In the genomic region with DNA sequence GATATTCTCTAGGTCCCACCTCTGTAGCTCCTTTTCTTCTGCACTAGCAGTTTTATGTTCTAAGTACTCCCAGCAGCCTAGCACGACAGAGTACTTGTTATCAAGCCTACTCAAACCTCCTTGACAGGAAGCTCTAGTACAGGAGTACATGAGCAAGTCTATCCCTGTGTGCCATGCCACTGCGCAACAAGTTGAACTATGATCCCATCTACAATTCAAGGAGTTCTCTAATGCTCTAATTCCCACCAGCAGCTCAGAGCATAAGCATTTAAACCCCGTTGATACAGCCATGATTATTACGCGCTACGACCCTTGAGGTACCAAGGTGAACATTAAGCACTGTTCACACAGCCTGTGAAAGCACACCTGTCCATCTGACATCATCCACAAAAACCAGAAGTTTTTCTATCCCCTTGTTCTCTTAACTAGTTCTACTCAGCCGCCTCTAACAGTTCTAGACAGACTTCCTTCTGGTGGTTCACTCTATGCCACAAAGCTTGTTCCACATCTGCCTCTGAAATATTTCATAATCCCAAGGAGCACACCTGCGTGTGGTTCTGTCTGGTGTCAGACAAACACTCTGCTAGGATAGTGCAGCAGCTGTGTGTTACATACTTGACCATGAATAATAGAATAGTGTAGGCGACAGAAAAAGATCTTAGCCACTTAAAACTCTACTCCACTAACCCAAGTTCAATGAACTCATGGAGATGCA, we compare ENCODE assay signal across 11 mouse cellular contexts. TPM values are rescaled to one million over a fixed set of nuclear protein-coding genes. Genes with fewer than 3 reads are reported as not detected.
A peak's percentile ranks its signal among the peaks of the same experiment; 100 is the strongest.
DNase-seq lines count a peak whose midpoint lies in the region; ATAC-seq and TF ChIP-seq lines count a peak whose summit lies in the region.
"Had no signal": no experiment of that assay in that cellular context is flagged by ENCODE, and none has a peak within 500 bp of the region (broad histone marks: within the 10 kb centered on the region; RNA-seq: fewer than 3 reads in every experiment).

No protein-coding gene starts in this region.

- 72% methylated on average over 9 of the region's 9 CpGs for WGBS in heart, embryonic 16.5 days
- 61% methylated on average over 9 of the region's 9 CpGs for WGBS in lung, adult 2 months

- H3K9me3 ChIP-seq in heart, embryonic 16.5 days (replicated peaks; ENCODE audit: control insufficient read depth, low read length) = no peaks in the 10 kb centered on the region
- H3K9me3 ChIP-seq: liver, embryonic 13.5 days; midbrain, embryonic 10.5 days had no signal

- no peaks in the 10 kb centered on the region for H3K36me3 ChIP-seq in heart, embryonic 16.5 days (ENCODE audit: control insufficient read depth, insufficient read depth)
- H3K36me3 ChIP-seq: midbrain, embryonic 10.5 days had no signal

- no peak for DNase-seq in heart, postnatal 10 days
- peak; percentile 35 for DNase-seq in lung, postnatal 36 days
- DNase-seq in lung, adult 2 months = no peak
- DNase-seq in ovary, postnatal 10 days (ENCODE audit: low spot score) = no peak
- no peak for DNase-seq in retina, postnatal 1 day
- DNase-seq: liver, embryonic 13.5 days had no signal

- H3K27ac ChIP-seq in heart, embryonic 16.5 days (ENCODE audit: low read length) = peak overlapping the region; percentile 38
- H3K27ac ChIP-seq: layer of hippocampus, adult 2 months; liver, embryonic 13.5 days; midbrain, embryonic 10.5 days had no signal

- no peak for TF ChIP-seq POLR2A in lung, adult 2 months (IDR thresholded peaks at IDR 0.05; ENCODE audit: borderline replicate concordance, extremely low read depth, low read depth, low read length)

- intact Hi-C loops in heart, postnatal 10 days (cut with DNase I) = no loop called here

- peak; percentile 47; the same call in 1 of the 2 replicates for ATAC-seq in heart, embryonic 16.5 days (replicated peaks; ENCODE audit: extremely low read depth, insufficient read depth, low FRiP score)
- 0 out of 2 replicates have a peak, but pooled peaks have one; percentile 19 for ATAC-seq in erythroid progenitor cell, adult 5-6 weeks (replicated peaks; ENCODE audit: low FRiP score, poor library complexity, severe bottlenecking)
- peak; percentile 49 for ATAC-seq in megakaryocyte progenitor cell, adult 5-6 weeks (replicated peaks; ENCODE audit: poor library complexity)

- no peak overlapping the region for H3K4me3 ChIP-seq in heart, embryonic 16.5 days (ENCODE audit: low read length)
- no peak overlapping the region for H3K4me3 ChIP-seq in lung, adult 2 months (replicated peaks; ENCODE audit: extremely low read depth, low read depth, low read length)
- H3K4me3 ChIP-seq: layer of hippocampus, adult 2 months; liver, embryonic 13.5 days; midbrain, embryonic 10.5 days had no signal

- peak overlapping the region; percentile 4; the same call in 1 of the 2 replicates for H3K4me2 ChIP-seq in heart, embryonic 16.5 days (ENCODE audit: low read depth, low read length)
- H3K4me2 ChIP-seq: liver, embryonic 13.5 days had no signal

- peaks cover 52% of the 10 kb centered on the region for H3K4me1 ChIP-seq in heart, embryonic 16.5 days (ENCODE audit: control insufficient read depth, insufficient read depth, low read length)
- H3K4me1 ChIP-seq in lung, adult 2 months (ENCODE audit: control insufficient read depth, insufficient read depth, low read length) = peaks cover 29% of the 10 kb centered on the region

- no peak overlapping the region for H3K9ac ChIP-seq in heart, embryonic 16.5 days (ENCODE audit: low read length)
- H3K9ac ChIP-seq: liver, embryonic 13.5 days had no signal

- no peak for TF ChIP-seq CTCF in lung, adult 2 months (IDR thresholded peaks at IDR 0.05; ENCODE audit: insufficient read depth, low read length)

- no peaks in the 10 kb centered on the region for H3K27me3 ChIP-seq in heart, embryonic 16.5 days (ENCODE audit: control insufficient read depth, insufficient read depth, low read length)
- H3K27me3 ChIP-seq: liver, embryonic 13.5 days had no signal

RNA-seq across cellular contexts. Expression of gene Rheb, which starts 16.2 kb away (rescaled TPM):
- 242 and 283 TPM in 2 replicates for polyA plus RNA-seq in heart, embryonic 16.5 days (2015; fragmentation: Nextera tagmentation; extraction: Ambion mirVana)
- 10 to 100 TPM; 84.6 to 90.3 TPM for total RNA-seq in heart, postnatal 10 days (2021)
- 27.1 and 28.9 TPM in 2 replicates for polyA plus RNA-seq in lung, adult 2 months (2012; rRNA removed)
- total RNA-seq in erythroid progenitor cell, adult 5-6 weeks (2015; ENCODE audit: low replicate concordance) = 70.8 and 75.0 TPM in 2 replicates
- total RNA-seq in erythroid progenitor cell, adult 5-6 weeks (2017; ENCODE audit: low replicate concordance) = 37.6 and 73.3 TPM in 2 replicates
- 102 and 112 TPM in 2 replicates for total RNA-seq in megakaryocyte progenitor cell, adult 5-6 weeks (2015)
- total RNA-seq in megakaryocyte progenitor cell, adult 5-6 weeks (2017) = 45.9 and 46.0 TPM in 2 replicates
